Mouse (Mus musculus) bone marrow macrophage, adult 2 months (primary cell): ENCODE results near the gene Nemp1.

Experiments used
- CTCF ChIP-seq: IDR thresholded peaks from 2 replicates; pipeline ENCODE4 v1.5.1; 2012; ENCODE audit warnings: low read depth, mild to moderate bottlenecking, low read length, moderate library complexity
- POLR2A ChIP-seq: IDR thresholded peaks from 2 replicates; pipeline ENCODE4 v1.6.1; 2012; ENCODE audit warnings: mild to moderate bottlenecking, low read depth, low read length, borderline replicate concordance

- TF ChIP-seq POLR2A (no peak), CTCF (no peak)
Observed at GRCm38 (mm10) chr10:127617294-127617693, 49.4 kb upstream of the Nemp1 start.
